Mouse (Mus musculus): ENCODE measurements around the gene Zfp85. TPM values are rescaled to one million over a fixed set of nuclear protein-coding genes. Genes with fewer than 3 reads are reported as not detected.
"Not testable (repeated sequence)": the region's sequence is repeated elsewhere in the genome, so short reads cannot be mapped to it uniquely, and the experiment has no call there.

The Zfp85 gene
- total and polyA plus RNA-seq, 3 experiments, result 2.7 to 6.4 (median 3.0) TPM

- peak; percentile 14; the same call in 1 of the 2 replicates for TF ChIP-seq SMC3 (IDR thresholded peaks at IDR 0.05; ENCODE audit: low read depth, low read length)
- TF ChIP-seq CTCF (conservative IDR thresholded peaks at IDR 0.05 in 1 of 2, IDR thresholded peaks at IDR 0.05 in 1 of 2; ENCODE audit: low read depth in 2 of 2, low read length in 2 of 2), result peak in 1 of 2 experiments; percentile 27; a peak in 2 of 4 replicates
- H3K79me2 ChIP-seq (replicated peaks; ENCODE audit: control insufficient read depth, extremely low read depth, insufficient read depth, poor library complexity, severe bottlenecking); in situ Hi-C loops (cut with MboI; ENCODE audit: low pct_ligation_motif_present, low pct_unique_long_range_greater_than_20kb, low sequenced_read_pairs); H3K27ac ChIP-seq (ENCODE audit: insufficient read depth, low read depth); dilution Hi-C loops (cut with MboI; ENCODE audit: extremely low pct_ligation_motif_present, extremely low pct_unique_long_range_greater_than_20kb, low sequenced_read_pairs); H3K9me3 ChIP-seq (replicated peaks; ENCODE audit: low read length); H3K27me3 ChIP-seq (replicated peaks); H3K9ac ChIP-seq (ENCODE audit: insufficient read depth, low read depth); H3K36me3 ChIP-seq (replicated peaks in 1 of 2; ENCODE audit: control insufficient read depth in 1 of 2, insufficient read depth in 1 of 2, low read length in 1 of 2): not testable (repeated sequence)
- Histone ChIP-seq H3K4me2 (ENCODE audit: insufficient read depth, low read depth, poor library complexity, severe bottlenecking) (peak overlapping the region; percentile 46; the same call in 1 of the 2 replicates), H3K4me3 (replicated peaks in 1 of 3; ENCODE audit: low read depth in 2 of 3, low read length in 2 of 3, poor library complexity in 1 of 3) (peak overlapping the region in 2 of 3 experiments; percentile 49 to 63), H3K4me1 (ENCODE audit: control insufficient read depth in 1 of 2, insufficient read depth in 2 of 2) (peaks cover 0 to 21% of the 10 kb centered on the region in 2 experiments; a peak in 2 of 4 replicates)
- peak; percentile 30 for DNase-seq (ENCODE audit: extremely low read depth)
Observed at GRCm38 (mm10) chr13:67729441-67729840, 25.6 kb downstream of the Zfp85 start.

GRCm38 (mm10) chr13:67728641-67729318, 26.2 kb downstream of the Zfp85 start, which contains the start of gene Zfp65:
TSS of gene Zfp65 (minus strand) at chr13:67729173.
- Histone ChIP-seq H3K27me3 (replicated peaks) (no peaks in the 10 kb centered on the region), H3K4me2 (ENCODE audit: insufficient read depth, low read depth, poor library complexity, severe bottlenecking) (peak within 1 kb of the TSS; percentile 46; the same call in 1 of the 2 replicates), H3K27ac (ENCODE audit: insufficient read depth, low read depth) (no peak within 1 kb of the TSS), H3K4me3 (replicated peaks in 1 of 3; ENCODE audit: low read depth in 2 of 3, low read length in 2 of 3, poor library complexity in 1 of 3) (peak within 1 kb of the TSS; percentile 31 to 63 (median 52)), H3K36me3 (replicated peaks in 1 of 2; ENCODE audit: control insufficient read depth in 1 of 2, insufficient read depth in 1 of 2, low read length in 1 of 2) (no peaks in the 10 kb centered on the region), H3K9me3 (replicated peaks; ENCODE audit: low read length) (peaks cover 2% of the 10 kb centered on the region), H3K9ac (ENCODE audit: insufficient read depth, low read depth) (peak within 1 kb of the TSS; percentile 17; the same call in 1 of the 2 replicates), H3K4me1 (ENCODE audit: control insufficient read depth in 1 of 2, insufficient read depth in 2 of 2) (peaks cover 0 to 21% of the 10 kb centered on the region in 2 experiments; a peak in 2 of 4 replicates), H3K79me2 (replicated peaks; ENCODE audit: control insufficient read depth, extremely low read depth, insufficient read depth, poor library complexity, severe bottlenecking) (no peaks in the 10 kb centered on the region; the same call in 1 of the 2 replicates)
- peak; percentile 58 for DNase-seq (ENCODE audit: extremely low read depth)
- in situ Hi-C loops (cut with MboI; ENCODE audit: low pct_ligation_motif_present, low pct_unique_long_range_greater_than_20kb, low sequenced_read_pairs), result no loop called here
- dilution Hi-C loops (cut with MboI; ENCODE audit: extremely low pct_ligation_motif_present, extremely low pct_unique_long_range_greater_than_20kb, low sequenced_read_pairs), result no loop called here
- TF ChIP-seq HCFC1 (IDR thresholded peaks at IDR 0.05; ENCODE audit: low read depth, low read length) (peak; percentile 80), ELF1 (IDR thresholded peaks at IDR 0.05; ENCODE audit: low read depth, low read length) (peak; percentile 70), KAT2A (IDR thresholded peaks at IDR 0.05; ENCODE audit: insufficient replicate concordance, low read length) (0 out of 2 replicates have a peak, but pooled peaks have one; percentile 37), EP300 (IDR thresholded peaks at IDR 0.05; ENCODE audit: low read length) (no peak), JUND (conservative IDR thresholded peaks at IDR 0.05; ENCODE audit: low read depth, low read length) (no peak)

GRCm38 (mm10) chr13:67728106-67728505, 26.9 kb downstream of the Zfp85 start:
- dilution Hi-C loops (cut with MboI; ENCODE audit: extremely low pct_ligation_motif_present, extremely low pct_unique_long_range_greater_than_20kb, low sequenced_read_pairs), result no loop called here
- Histone ChIP-seq H3K9me3 (replicated peaks; ENCODE audit: low read length) (no peaks in the 10 kb centered on the region), H3K27ac (ENCODE audit: insufficient read depth, low read depth) (no peak overlapping the region), H3K27me3 (replicated peaks) (no peaks in the 10 kb centered on the region), H3K79me2 (replicated peaks; ENCODE audit: control insufficient read depth, extremely low read depth, insufficient read depth, poor library complexity, severe bottlenecking) (no peaks in the 10 kb centered on the region; the same call in 1 of the 2 replicates), H3K4me3 (replicated peaks in 1 of 3; ENCODE audit: low read depth in 2 of 3, low read length in 2 of 3, poor library complexity in 1 of 3) (peak overlapping the region in 2 of 3 experiments; percentile 52 to 63), H3K4me1 (ENCODE audit: control insufficient read depth in 1 of 2, insufficient read depth in 2 of 2) (peaks cover 0 to 23% of the 10 kb centered on the region in 2 experiments; a peak in 2 of 4 replicates), H3K4me2 (ENCODE audit: insufficient read depth, low read depth, poor library complexity, severe bottlenecking) (peak overlapping the region; percentile 29; the same call in 1 of the 2 replicates), H3K9ac (ENCODE audit: insufficient read depth, low read depth) (no peak overlapping the region), H3K36me3 (replicated peaks in 1 of 2; ENCODE audit: control insufficient read depth in 1 of 2, insufficient read depth in 1 of 2, low read length in 1 of 2) (no peaks in the 10 kb centered on the region)
- no peak for TF ChIP-seq SIN3A (IDR thresholded peaks at IDR 0.05; ENCODE audit: low read length)
- no peak for TF ChIP-seq MAZ (IDR thresholded peaks at IDR 0.05; ENCODE audit: low read depth, low read length)
- TF ChIP-seq CHD2 (IDR thresholded peaks at IDR 0.05; ENCODE audit: low read length), result no peak
- TF ChIP-seq MYC (IDR thresholded peaks at IDR 0.05; ENCODE audit: low read depth, low read length), result no peak
- in situ Hi-C loops (cut with MboI; ENCODE audit: low pct_ligation_motif_present, low pct_unique_long_range_greater_than_20kb, low sequenced_read_pairs), result no loop called here
- no peak for DNase-seq (ENCODE audit: extremely low read depth)

- H3K4me3 ChIP-seq (replicated peaks in 1 of 3; ENCODE audit: low read depth in 2 of 3, low read length in 2 of 3, poor library complexity in 1 of 3); H3K4me2 ChIP-seq (ENCODE audit: insufficient read depth, low read depth, poor library complexity, severe bottlenecking); H3K79me2 ChIP-seq (replicated peaks; ENCODE audit: control insufficient read depth, extremely low read depth, insufficient read depth, poor library complexity, severe bottlenecking); H3K36me3 ChIP-seq (replicated peaks in 1 of 2; ENCODE audit: control insufficient read depth in 1 of 2, insufficient read depth in 1 of 2, low read length in 1 of 2); in situ Hi-C loops (cut with MboI; ENCODE audit: low pct_ligation_motif_present, low pct_unique_long_range_greater_than_20kb, low sequenced_read_pairs); H3K9me3 ChIP-seq (replicated peaks; ENCODE audit: low read length); H3K27ac ChIP-seq (ENCODE audit: insufficient read depth, low read depth); H3K27me3 ChIP-seq (replicated peaks); DNase-seq (ENCODE audit: extremely low read depth); dilution Hi-C loops (cut with MboI; ENCODE audit: extremely low pct_ligation_motif_present, extremely low pct_unique_long_range_greater_than_20kb, low sequenced_read_pairs); H3K9ac ChIP-seq (ENCODE audit: insufficient read depth, low read depth): not testable (repeated sequence)
- H3K4me1 ChIP-seq (ENCODE audit: control insufficient read depth in 1 of 2, insufficient read depth in 2 of 2), result peaks cover 0 to 29% of the 10 kb centered on the region in 2 experiments; a peak in 2 of 4 replicates
Observed at GRCm38 (mm10) chr13:67725331-67725730, 29.7 kb downstream of the Zfp85 start.

Data from CH12.LX (cell line).